Mouse (Mus musculus): Measurements from ENCODE around the gene Dennd6a.
"Not testable (repeated sequence)": the region's sequence is repeated elsewhere in the genome, so short reads cannot be mapped to it uniquely, and the experiment has no call there.

Dennd6a gene

DNA sequence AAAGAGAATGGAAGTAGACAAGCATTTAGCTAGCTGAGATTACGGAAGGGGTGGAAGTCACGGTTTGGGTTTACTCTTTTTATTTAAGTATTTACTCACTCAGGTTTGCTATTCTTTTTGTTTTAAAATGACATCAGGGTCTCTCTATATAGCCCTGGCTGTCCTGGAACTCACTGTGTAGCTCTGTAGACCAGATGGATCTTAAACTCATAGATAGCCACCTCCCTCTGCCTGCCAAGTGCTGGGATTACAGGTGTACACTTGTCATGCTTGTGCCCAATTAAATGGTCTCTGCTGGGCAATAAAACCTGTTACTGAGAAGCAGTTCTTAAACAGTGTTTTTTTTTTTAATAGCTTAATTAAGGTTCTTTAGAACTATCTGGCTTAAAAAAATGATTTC, 66.3 kb downstream of the Dennd6a start:
- no peak for DNase-seq (ENCODE audit: low read depth, low spot score)

- no peak for DNase-seq (ENCODE audit: low read depth, low spot score)
Observed at GRCm38 (mm10) chr14:26643006-26643624, 69.5 kb downstream of the Dennd6a start.

GRCm38 (mm10) chr14:26645989-26646650, 72.5 kb downstream of the Dennd6a start:
- no peak for DNase-seq (ENCODE audit: low read depth, low spot score)

- no peak for DNase-seq (ENCODE audit: low read depth, low spot score)
Observed at GRCm38 (mm10) chr14:26647811-26648210, 74.2 kb downstream of the Dennd6a start.

DNA sequence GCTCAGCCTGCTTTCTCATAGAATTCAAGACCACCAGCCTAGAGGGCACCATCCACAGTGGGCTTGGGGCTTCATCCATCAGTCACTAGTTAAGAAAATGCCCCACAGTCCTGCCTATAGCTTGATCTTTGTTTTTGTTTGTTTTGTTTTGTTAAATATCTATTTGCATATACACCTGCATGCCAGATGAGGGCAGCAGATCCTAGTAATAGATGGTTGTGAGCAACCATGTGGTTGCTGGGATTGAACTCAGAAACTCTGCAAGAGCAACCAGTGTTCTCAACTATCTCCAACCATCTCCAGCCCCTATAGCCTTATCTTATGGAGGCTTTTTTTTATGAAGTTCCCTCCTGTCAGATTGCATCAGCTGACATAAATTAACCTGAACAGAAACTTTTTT, 78.2 kb downstream of the Dennd6a start:
- no peak for DNase-seq (ENCODE audit: low read depth, low spot score)

GRCm38 (mm10) chr14:26658178-26658577, 84.5 kb downstream of the Dennd6a start:
- DNase-seq (ENCODE audit: low read depth, low spot score): no peak

DNA sequence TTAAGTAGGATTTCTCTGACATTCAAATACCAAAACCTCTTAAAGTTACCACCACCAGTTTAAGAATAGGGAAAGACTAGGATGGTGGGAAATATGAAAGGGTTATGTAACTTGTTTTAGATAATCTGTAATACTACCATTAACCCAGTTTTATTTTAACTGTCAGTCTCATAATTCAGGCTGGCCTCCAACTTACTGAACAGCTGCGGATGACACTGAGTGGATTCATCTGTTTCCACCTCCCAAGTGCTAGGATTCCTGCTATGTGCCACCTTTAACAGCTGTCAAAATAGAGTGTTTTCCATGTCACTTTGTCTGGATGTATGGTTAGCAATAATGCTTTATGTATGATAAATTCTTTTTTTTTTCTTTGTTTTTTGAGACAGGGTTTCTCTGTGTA, 86.6 kb downstream of the Dennd6a start:
- no peak for DNase-seq (ENCODE audit: low read depth, low spot score)

GRCm38 (mm10) chr14:26662016-26662415, 88.4 kb downstream of the Dennd6a start:
- no peak for DNase-seq (ENCODE audit: low read depth, low spot score)

- DNase-seq (ENCODE audit: low read depth, low spot score): no peak
Observed at GRCm38 (mm10) chr14:26662488-26662887, 88.8 kb downstream of the Dennd6a start.

GRCm38 (mm10) chr14:26663851-26664250, 90.2 kb downstream of the Dennd6a start:
- DNase-seq (ENCODE audit: low read depth, low spot score): no peak

DNA sequence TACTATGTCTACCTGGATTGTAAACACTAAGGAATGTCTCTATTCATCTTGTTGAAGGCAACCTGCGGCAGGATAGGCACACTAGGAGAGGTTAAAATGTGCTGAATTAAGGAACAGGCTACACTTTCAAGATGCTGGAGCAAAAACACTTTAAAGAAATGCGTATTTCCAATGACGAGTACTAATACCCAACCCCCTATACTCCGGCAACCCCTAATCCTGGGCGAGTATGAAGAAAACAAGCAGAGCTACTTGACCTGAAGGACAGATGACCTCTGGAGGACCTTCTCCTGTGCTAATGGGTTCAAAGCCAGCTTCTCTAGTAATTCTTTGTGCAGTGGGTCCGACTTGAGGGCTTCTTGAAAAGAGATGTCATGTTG, 94.3 kb downstream of the Dennd6a start:
- DNase-seq (ENCODE audit: low read depth, low spot score): no peak

DNA sequence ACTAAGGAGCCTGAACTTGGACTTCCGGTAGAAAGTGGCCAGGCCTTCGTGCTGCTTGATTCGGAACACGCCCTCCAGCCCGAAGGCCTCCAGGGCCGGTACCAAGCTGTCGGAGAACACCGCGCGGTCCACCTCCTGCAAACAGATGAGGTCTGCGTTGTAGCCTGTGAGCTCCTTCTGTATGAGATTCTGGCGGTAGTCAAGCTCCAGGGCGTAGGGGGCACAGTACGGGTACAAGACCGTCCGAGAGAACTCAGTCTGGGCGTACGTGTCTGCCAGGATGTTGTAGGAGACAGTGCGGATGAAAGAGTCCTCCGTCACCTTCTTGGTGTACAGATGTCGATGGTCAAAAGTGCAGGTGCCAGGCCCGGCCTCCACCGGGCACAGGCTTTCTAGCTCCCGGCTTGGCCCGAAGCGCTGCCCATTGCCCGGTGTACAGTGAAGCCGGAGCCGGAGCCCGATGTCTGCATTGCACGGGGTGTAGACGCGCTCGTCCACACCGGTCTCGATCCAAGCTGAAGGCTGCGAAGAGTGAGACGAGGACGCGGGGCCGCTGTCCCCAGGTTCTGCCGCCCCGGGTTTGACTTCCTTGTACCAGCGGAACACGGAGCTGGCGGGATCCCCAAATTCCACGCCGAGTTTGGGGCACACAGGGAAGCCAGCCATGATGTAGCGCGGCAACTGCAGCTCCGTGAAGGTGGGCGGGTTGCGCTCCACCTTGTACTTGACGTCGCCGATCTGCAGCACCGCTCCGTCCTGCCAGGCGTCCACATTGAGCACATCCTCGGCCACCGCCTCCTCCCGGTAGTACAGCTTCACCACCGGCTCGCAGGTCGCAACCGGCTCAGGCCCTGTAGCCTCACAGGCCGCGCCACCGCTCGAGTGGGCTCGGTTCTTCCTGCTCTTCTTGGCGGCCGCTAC, 95.0 kb downstream of the Dennd6a start:
- DNase-seq (ENCODE audit: low read depth, low spot score): peak; percentile 35

DNA sequence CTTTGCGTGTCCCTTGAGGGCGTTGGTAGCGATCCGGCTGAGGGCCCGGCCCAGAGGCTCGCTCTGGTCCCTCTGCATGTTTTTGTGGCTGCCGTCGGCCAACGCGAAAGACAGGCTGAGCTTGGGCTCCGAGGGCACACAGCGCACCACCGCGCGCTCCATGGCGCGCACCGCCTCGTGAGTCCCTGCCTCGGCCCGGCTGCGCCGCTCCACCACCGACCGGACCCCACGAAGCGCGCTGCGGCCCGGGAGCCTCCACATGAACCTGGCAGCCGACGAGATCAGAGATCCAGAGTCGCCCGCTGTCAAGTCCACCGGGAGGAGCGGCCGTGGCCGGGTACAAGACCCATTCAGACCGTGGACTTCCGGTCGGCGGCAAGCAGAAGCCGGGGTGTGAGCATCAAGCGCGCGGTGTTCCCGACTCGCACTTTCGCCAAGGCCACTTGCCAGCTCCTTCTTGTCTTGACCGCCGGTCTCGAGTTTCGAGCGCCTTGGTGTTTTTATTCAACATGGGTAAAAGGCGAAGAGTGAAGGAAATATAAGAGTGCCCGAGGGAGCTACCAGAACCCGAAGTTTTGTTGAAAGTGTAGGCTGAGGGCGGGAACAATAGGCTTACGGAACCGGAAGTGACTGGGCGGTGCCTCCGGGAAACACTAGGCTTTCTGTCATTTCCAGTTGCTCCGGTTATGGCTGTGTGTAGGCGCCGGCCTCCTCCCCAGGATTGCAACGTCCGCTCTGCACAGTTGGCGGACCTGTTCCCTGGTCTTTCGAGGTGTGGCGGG, 95.8 kb downstream of the Dennd6a start, which contains the start of gene Pde12:
Gene Pde12 (minus strand): TSS at position 592 of the 782 bp plus-strand sequence.
- peak; percentile 96 for DNase-seq (ENCODE audit: low read depth, low spot score)

DNA sequence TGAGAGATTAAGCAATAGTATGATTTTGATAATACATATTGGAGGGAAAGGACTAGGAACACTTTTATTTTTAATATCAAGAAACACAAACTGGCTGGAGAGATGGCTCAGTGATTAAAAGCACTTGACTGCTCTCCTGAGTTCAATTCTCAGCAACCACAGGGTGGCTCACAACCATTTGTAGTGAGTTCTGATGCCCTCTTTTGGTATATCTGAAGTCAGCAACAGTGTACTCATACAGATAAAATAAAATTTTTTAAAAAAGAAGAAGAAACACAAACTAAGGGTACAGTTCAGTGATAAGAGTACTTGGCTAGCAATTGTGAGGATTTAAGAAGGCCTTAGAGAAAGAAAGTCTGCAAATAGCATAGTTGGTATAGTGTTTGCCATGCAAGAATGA, 97.3 kb downstream of the Dennd6a start:
- no peak for DNase-seq (ENCODE audit: low read depth, low spot score)

DNA sequence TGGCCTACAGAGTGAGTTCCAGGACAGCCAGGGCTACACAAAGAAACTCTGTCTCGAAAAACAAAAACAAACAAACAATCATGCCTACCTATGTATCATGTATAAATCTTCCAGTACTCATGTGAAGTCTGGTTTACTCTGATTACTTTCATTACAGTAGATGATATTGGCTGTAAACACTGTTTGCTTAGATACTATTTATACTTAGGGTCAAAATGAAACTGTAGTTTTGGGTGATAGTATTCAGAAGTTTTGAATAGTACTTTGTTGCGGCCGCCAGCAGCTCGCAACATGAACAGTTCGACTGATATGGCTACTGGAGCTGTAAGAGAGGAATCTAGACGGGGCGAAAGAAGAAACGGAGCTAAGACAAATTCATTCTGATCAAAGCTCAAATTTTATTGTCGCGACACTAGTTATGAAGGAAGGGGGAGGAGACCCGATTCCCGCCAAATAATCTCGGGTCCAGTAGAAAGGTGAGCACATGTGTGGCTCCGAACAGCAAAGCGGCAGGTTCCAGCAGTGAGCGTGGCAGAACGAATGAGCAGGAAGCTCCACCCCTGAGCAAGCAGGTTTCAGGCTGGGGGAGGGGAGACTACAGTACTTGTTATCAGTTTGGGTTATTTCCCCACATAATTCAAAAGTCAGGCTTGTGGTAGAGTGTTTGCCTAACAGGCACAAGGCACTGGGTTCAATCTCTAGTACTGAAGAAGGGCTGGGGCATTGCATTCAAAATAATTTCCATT, 98.4 kb downstream of the Dennd6a start:
- not testable (repeated sequence) for DNase-seq (ENCODE audit: low read depth, low spot score)

DNA sequence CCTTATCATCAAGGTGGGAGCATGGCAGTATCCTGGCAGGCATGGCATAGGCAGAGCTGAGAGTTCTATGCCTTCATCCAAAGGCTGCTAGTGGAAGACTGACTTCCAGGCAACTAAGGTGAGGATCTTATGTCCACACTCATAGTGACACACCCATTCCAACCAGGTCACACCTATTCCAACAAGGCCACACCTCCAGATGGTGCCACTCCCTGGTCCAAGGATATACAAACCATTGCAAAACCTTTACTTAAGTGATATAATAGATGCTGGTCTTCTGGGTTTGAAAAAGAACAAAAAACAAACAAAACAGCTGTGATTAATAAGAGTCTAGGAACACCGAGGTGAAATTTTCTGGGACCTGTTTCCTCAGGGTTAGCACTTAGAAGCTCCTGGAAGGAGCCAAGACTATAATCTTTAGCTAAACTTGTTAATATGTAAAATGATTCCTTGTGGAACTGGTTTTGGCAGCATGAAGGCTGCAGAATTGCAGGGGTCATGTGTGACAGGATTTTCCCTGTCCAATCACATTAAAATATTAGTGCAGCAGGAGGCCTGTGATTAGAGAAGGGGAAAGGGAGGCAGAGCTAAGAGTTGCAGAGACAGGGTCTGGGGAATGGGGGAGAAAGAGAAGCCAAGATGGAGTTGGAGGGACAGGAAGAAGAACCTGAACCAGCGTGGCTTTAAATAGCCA, 101.0 kb downstream of the Dennd6a start:
- DNase-seq (ENCODE audit: low read depth, low spot score): not testable (repeated sequence)

DNA sequence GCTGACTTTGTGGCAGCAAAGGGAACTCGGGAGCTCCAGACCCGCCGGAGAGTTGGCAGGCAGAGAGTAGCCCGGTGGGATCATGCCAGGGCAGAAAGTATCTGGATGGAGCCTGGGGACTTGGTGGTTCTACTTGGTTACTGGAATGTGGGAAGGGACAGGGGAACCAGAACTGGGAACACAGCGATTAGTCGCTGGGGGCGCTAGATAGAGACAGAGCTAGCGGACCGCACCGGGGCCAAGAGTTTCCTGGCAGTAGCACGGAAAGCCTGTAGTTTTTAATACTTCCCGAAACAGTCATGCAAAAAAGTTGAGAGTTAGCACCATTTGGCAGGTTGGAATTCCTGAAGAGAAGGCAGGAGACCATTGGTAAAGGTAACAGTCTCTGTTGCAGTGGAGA, 101.7 kb downstream of the Dennd6a start:
- DNase-seq (ENCODE audit: low read depth, low spot score): no peak

DNA sequence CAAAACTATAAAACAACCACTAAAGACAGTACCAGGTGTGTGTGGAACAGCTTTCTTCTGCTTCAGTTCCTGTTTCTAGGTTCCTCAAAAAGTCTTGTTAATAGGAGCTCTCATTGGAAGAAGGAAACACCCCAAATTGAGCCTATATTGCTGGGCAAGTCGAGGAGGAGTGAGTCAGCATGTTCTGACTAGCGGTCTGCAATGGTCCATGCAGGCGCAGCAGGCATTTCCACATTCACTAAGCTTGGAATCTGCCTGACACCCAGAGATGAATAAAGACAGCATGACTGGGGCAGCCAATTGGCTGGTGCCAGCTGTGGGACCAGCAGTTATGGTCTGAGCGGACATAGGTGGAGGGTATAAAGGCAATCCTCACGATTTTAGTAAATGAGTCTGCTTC, 102.1 kb downstream of the Dennd6a start:
- DNase-seq (ENCODE audit: low read depth, low spot score): no peak
